Mouse (Mus musculus): ENCODE measurements around the gene Timm10.

GRCm38 (mm10) chr2:84838993-84839980, 12.5 kb downstream of the Timm10 start:
- TF ChIP-seq CTCF (IDR thresholded peaks at IDR 0.05; ENCODE audit: low read depth, low read length) (no peak), GATA1 (IDR thresholded peaks at IDR 0.05; ENCODE audit: borderline replicate concordance, low read length) (no peak), TAL1 (conservative IDR thresholded peaks at IDR 0.05; ENCODE audit: low read depth, low read length) (no peak), GATA2 (IDR thresholded peaks at IDR 0.05; ENCODE audit: borderline replicate concordance, low read depth, low read length) (no peak), POLR2AphosphoS5 (IDR thresholded peaks at IDR 0.05; ENCODE audit: insufficient replicate concordance, low read depth, low read length) (no peak)

All from G1E (cell line).